Mouse (Mus musculus) urinary bladder, postnatal 10 days (tissue): Measurements from ENCODE around the gene Ptpre.

Experiments
- DNase-seq: peaks from one replicate; pipeline ENCODE4 v3.0.0; 2022; ENCODE audit warnings: low spot score

Gene Ptpre

DNA sequence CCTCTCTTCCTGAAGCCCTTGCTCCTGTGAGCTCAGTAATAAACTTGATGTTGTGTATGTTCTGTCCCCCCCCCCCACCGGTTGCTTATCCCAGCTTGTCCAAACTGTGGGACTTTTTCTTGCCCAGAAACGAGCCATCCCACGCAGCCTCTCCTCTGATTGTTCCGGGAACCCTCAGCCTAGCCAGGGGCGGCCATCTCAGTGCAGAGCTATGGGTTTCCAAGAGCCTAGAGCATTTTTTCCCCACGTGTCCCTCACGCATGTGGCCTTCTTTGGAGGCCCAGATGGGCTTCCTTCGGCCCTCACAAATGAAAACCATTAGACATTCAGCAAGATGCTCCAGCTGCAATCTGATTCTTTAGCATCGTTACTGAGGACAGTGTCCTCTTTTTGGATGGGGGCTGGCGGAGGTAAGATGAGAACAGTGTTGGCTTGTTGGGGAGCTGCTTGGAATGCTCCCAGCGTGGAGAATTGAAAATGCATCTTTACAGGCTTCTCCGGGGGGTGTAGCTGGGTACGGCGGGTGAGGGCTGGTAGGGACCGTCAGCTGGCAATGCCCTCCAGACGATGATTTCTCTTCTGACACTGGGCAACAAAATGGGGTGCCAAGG lies 41.5 kb downstream of the Ptpre start:
- no peak for DNase-seq

- no peak for DNase-seq
These were observed 43.2 kb downstream of the Ptpre start for GRCm38 (mm10) chr7:135580306-135581091.

- DNase-seq: no peak
These were observed 43.8 kb downstream of the Ptpre start for GRCm38 (mm10) chr7:135581128-135581527.

DNA sequence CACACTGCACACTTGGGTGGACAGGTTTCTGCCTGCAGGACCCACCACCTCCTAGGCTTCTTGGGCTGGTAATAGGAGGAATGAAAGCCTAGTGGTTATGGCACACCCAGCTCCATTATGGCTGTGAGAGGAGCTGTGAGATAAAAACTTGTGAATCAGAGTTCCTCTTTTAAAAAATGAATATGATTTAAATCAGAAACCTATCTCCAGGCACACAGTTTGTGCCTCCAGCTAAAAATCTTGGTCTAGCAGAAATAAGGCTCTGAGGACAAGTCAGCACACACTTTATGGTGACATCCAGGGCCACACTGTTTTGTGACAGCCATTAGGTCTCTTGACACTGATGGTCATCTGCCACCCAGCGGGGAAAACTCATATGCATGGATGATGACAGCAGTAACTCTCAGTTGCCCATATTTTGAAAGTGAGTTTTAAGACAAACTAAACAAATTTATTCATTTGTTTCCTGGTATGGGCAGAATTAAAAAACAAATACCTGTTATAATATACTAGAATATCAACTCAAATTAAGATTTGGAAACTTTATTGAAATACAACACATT lies 47.9 kb downstream of the Ptpre start:
- no peak for DNase-seq

GRCm38 (mm10) chr7:135586402-135586801 lies 49.1 kb downstream of the Ptpre start:
- DNase-seq: no peak

DNA sequence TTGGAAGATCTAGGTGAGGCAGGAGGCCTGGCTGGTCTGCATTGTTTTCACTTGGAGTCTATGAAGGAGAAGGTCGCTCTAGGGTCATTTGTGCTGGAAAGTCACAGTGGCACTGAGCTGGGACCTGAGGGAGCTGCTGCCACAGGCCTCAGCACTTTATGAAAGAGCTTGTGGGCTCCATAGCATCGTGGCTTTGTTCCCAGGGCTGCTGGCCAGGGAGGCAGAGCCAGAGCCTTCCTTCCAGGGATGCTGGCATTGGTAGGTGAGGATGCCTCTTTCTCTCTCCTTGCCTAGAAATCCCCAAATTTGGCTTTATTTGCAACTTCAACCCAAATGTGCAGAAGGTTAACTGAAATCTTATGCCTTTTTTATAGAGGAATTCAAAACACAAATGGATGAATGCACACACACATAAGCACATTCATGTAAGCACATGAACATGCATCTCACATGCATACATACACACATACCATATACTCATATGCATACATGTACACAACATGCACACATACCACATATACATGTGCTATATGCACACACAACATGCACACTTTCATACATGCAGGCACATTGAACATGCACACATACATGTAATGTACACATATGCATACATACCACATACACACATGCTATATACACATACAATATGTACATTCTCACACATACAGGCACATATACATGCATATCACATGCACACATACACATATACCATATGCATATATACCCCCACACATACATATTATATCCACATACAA lies 50.7 kb downstream of the Ptpre start:
- no peak for DNase-seq

GRCm38 (mm10) chr7:135588620-135589309 lies 51.5 kb downstream of the Ptpre start:
- DNase-seq: no peak

DNA sequence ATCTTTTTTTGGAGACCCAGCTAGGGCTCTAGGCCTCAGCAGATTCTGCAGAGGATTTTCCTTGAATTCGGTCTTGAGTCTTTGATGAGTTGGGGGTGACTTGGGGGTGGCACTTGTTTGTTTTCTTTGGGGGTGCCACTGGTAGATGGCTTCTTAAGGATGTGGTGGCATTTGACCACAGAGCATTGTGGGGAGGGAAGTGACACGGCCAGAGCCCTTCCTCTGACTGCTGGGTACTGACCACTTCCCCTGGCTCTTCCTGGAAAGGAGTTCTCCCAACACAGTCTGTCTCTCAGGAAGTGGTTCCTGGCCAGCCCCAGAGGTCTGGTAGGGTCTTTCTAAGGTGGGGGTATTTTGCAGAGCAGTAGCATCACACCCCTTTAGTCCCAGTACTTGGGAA lies 54.2 kb downstream of the Ptpre start:
- no peak for DNase-seq

- no peak for DNase-seq
These were observed 56.0 kb downstream of the Ptpre start for GRCm38 (mm10) chr7:135593286-135593685.

- DNase-seq: no peak
These were observed 56.5 kb downstream of the Ptpre start for GRCm38 (mm10) chr7:135593825-135594224.

DNA sequence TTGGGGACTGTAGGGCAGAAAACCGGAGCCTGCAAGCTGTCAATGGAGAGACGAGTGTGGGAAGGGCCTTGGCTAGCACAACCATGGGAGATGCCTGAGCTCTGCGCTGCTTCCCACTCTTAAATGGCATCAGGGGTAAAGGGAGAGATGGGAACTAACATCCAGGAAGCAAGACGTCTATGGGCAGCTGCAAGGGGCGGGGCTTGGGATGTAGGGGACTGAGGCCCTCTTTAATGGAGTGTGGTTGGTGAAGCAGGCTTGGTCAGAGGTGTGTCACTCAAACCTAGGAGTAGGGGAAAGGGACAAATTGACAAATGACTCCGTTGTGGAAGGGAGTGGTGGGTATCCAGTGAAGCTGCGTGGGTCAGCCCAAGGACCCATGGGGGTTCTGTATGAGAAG lies 57.4 kb downstream of the Ptpre start:
- DNase-seq: no peak

DNA sequence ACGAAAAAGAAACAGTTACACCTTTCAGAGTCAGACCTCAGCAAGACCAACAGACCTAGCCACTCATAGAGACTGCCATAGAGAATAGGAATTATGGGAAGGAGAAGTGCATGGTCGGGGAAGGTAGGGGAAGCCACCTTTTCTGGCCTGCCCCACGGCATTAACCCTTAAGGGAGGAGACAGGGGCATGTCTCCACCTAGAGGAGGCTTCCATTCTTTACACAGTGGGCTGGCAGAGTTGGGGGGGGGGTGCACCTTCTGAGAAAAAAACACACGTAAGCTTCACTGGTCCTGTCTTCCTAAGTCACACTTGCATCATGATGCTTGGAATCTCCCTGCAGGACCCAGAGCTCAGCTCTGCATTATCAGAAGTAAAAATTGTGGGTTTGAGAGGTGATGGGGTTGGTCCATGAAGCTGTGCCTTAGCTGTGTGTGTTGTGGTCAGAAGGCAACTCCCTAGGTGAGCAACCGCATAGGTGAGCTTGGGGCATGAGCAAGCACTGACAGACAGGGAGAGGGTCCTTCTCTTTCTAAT lies 58.4 kb downstream of the Ptpre start:
- no peak for DNase-seq

GRCm38 (mm10) chr7:135597006-135597405 lies 59.7 kb downstream of the Ptpre start:
- DNase-seq: no peak

- DNase-seq: no peak
These were observed 60.5 kb downstream of the Ptpre start for GRCm38 (mm10) chr7:135597604-135598289.

DNA sequence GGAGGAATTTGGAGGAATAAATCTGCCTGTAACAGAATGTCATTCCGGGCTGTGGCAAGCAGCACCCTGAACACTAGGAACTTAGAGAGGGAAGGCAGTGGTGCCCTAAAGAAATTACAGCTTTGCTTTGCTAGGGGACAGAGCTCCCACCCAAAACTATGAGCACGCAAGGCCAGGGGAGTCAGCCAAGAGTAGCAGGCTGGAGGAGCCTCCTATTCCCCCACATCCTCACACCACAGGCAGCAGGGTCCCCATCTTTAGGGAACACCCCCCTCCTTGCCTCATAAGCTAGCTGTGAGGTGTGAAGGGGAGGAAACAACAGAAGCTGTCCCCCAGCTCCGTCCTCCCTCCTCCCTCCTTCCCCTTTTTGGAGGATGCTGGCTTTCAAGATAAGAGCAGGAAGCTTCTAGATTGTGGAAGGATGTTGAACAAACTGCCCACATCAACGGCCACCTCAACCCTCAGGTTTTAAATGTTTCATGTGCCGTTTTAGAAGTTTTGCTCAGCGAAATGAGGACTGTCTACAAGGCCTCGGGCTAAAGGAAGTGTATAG lies 61.1 kb downstream of the Ptpre start:
- DNase-seq: no peak

DNA sequence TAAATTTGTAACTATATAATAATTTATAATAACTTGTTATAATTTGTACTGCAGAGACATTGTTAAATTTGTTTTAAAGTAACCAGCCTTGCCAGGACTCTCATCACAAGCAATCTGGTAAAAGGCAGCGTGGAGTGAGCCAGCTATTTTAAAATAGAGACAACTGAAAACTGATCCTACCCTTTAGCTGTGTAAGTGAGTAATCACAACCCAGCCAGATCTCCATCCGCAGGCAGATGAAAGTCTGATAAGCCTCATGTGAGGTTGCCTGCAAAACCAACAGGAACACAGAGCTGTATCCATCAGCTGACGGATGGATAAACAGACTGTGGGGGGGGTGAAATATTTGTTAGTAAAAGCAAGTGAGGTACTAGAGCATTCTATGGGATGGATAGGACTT lies 62.8 kb downstream of the Ptpre start:
- no peak for DNase-seq

DNA sequence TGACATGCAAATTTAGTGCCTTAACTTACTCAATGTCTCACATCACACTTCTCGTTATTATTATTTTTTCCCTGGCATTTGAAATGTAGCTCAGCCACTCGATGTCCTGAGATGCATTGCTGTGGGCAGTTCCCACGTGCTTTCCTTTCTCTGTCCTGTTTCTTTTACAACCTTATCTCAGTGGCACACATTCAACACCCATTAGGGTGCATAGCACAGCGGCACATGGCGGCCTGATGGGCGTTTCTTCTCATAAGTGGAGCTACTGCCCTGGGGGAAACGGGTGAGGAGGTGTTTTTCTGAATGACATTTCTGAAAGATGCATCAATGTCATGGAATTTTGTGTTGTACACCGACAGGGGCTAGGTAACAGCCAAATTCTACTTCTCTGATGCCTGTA lies 64.3 kb downstream of the Ptpre start:
- no peak for DNase-seq

DNA sequence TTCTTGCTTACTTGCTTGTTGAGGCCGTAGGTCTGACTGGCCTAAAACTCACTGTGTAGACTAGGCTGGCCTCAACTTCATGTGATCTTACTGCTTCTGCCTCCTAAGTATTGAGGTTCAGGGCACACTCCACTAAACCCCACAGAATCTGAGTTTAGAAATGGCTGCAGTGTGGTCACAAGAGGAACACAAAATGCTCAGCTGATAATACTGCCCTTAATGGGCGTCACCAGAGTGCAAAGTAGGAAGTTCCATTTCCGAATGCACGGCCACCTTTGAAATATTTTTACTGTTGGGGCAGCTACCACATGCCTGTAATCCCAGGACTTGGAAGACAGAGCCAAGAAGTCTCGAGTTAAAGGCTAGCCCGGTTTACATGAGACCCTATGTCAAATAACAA lies 65.0 kb downstream of the Ptpre start:
- DNase-seq: no peak

DNA sequence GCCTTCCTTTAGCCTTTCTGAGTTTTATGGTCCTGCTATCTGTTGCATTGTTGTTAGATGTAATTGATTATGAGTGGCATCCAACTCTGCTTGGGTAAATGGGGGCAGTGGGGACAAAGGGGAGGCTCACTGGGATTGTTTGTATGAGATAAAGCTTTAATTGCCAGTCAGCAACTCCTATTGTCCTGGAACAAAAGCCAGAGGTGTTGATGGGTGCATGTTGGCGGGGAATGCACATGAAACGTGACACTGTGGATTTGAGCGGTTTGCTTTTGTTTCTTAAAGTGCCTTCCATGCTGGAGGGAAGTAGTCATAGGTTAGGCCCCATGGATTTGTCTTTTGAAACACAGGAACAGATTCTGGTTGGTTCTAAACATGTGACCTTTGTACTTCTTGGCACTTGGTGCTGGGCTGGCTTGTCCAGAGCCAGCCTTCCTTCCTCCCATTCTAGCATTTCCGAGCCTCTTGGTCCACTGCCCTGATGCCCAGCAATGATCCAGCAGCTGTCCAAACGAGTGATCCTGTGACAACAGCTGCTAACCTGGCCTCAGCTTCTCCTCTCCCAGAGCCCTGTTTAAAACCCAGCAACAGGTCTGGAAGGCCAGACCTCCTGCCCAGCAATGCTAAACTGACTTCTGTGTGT lies 65.7 kb downstream of the Ptpre start:
- DNase-seq: no peak

DNA sequence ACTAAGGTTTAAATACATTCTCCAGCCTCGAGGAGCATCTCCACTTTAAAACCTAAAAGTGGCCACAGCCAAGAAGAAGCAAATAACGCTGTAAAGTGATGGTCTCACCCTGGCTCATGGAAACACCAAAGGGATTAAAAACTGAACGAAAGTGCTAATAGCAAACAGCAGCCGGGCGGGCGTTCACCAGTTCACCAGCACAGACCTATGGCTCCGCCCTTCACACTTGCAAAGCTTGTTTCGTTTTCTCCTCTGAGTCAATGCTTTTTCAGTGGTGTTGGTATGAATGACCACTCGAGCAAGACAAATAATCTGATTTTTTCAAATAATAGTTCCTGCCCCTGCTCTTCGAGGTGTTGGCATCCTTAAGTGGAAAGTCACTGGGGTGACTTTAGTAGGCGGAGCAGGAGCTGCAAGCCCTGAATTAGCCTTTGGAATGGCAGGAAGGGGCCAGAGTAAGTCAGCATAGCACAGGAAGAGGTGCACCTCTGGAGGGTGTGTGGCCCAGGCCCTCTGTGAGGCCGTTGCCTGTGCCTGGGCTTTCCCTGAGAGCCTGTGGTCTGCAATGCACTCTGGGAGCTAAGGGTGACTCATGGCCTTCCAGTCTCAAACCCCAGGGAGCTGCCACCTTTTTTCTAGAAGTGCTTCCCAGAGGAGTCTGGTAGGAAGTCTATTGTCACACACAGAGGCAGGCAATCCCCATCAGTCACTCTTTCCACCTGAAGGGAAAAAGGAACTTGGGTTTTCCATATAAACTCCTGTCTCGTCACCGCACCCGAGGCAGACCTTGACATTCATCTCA lies 67.9 kb downstream of the Ptpre start:
- DNase-seq: no peak
